Mouse (Mus musculus): ENCODE results near the gene Cc2d2a. TPM values are rescaled to one million over a fixed set of nuclear protein-coding genes. Genes with fewer than 3 reads are reported as not detected.

Gene Cc2d2a
- polyA plus RNA-seq, 1 experiment from 2014 or later = 11.4 TPM

- Histone ChIP-seq H3K36me3 (no peaks in the 10 kb centered on the region), H3K27ac (replicated peaks) (no peak overlapping the region), H3K4me1 (peaks cover 6% of the 10 kb centered on the region; the same call in 1 of the 2 replicates), H3K27me3 (no peaks in the 10 kb centered on the region), H3K9me3 (no peaks in the 10 kb centered on the region), H3K9ac (replicated peaks) (no peak overlapping the region), H3K4me3 (no peak overlapping the region), H3K4me2 (replicated peaks) (no peak overlapping the region)
- WGBS = 90% methylated on average over 4 of the region's 4 CpGs
- ATAC-seq (ENCODE audit: low FRiP score, low read depth) = no peak
These were observed 124.5 kb downstream of the Cc2d2a start for GRCm38 (mm10) chr5:43786607-43787006.

- Histone ChIP-seq H3K4me2 (replicated peaks) (no peak overlapping the region), H3K9ac (replicated peaks) (no peak overlapping the region), H3K4me1 (no peaks in the 10 kb centered on the region), H3K27ac (replicated peaks) (no peak overlapping the region), H3K36me3 (no peaks in the 10 kb centered on the region), H3K27me3 (no peaks in the 10 kb centered on the region), H3K4me3 (no peak overlapping the region), H3K9me3 (no peaks in the 10 kb centered on the region)
- ATAC-seq (ENCODE audit: low FRiP score, low read depth) = no peak
- WGBS = 79% methylated on average over 9 of the region's 9 CpGs
These were observed 126.0 kb downstream of the Cc2d2a start for GRCm38 (mm10) chr5:43787976-43788752.

Other genes with a start within 250 kb of the Cc2d2a start
- gene C1qtnf7, start 146.8 kb upstream of the Cc2d2a start, polyA plus RNA-seq (2016; fragmentation: Nextera tagmentation; extraction: Ambion mirVana) = 1.0 and 1.3 TPM in 2 replicates
- 0.17 TPM in 1 of 2 replicates, not detected in the other for gene Bst1, start 156.5 kb downstream of the Cc2d2a start, polyA plus RNA-seq (2016; fragmentation: Nextera tagmentation; extraction: Ambion mirVana)
- gene Fbxl5, start 159.3 kb downstream of the Cc2d2a start, polyA plus RNA-seq (2016; fragmentation: Nextera tagmentation; extraction: Ambion mirVana) = 61.8 and 62.7 TPM in 2 replicates
- gene Cd38, start 206.2 kb downstream of the Cc2d2a start, polyA plus RNA-seq (2016; fragmentation: Nextera tagmentation; extraction: Ambion mirVana) = 3.4 and 3.8 TPM in 2 replicates

Measured in midbrain, embryonic 12.5 days (tissue).